Mouse (Mus musculus) heart, adult 2 months (tissue): Measurements from ENCODE around the gene Mcu.

ENCODE experiments used
- CTCF ChIP-seq: fragments of 200-600 bp; IDR thresholded peaks from 2 replicates; pipeline ENCODE4 v1.8.1; 2022; ENCODE audit warnings: antibody characterized with exemption, mild to moderate bottlenecking, moderate library complexity
- EP300 ChIP-seq: fragments of 200-500 bp; IDR thresholded peaks from 2 replicates; pipeline ENCODE4 v1.6.1; 2011; ENCODE audit warnings: low read depth, low read length, control low read depth; ENCODE audit not compliant: insufficient read depth
- POLR2A ChIP-seq: fragments of 200-500 bp; IDR thresholded peaks from 2 replicates; pipeline ENCODE4 v1.6.1; 2011; ENCODE audit warnings: mild to moderate bottlenecking, low read depth, low read length, control low read depth; ENCODE audit not compliant: insufficient read depth

DNA sequence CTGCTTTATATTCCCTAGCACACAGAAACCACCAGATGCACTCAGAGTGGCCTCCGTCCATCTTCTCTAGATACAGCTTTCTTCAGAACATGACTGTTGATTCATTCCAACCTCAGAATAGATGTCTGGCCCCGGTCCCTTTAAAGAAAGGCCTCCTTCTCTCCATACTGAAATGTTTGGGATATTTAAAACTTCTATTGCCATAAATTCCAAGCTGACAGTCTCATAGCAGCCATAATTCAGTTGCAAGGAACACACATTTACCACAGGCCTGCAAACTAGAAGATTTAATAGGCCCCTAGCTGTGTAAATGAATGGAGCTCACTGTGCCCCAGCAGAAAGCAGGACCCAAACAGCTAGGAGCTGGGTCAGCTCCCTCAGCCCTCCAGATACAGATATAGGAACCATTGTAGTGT, 50.5 kb downstream of the Mcu start:
- TF ChIP-seq EP300 (no peak), POLR2A (no peak), CTCF (no peak)
